Mouse (Mus musculus) right cerebral cortex, postnatal 25 days (tissue): ENCODE results near the gene Ttc12.

ENCODE experiments used
- DNase-seq: peaks from one replicate; pipeline ENCODE4 v3.0.0; 2022

The Ttc12 gene

DNA sequence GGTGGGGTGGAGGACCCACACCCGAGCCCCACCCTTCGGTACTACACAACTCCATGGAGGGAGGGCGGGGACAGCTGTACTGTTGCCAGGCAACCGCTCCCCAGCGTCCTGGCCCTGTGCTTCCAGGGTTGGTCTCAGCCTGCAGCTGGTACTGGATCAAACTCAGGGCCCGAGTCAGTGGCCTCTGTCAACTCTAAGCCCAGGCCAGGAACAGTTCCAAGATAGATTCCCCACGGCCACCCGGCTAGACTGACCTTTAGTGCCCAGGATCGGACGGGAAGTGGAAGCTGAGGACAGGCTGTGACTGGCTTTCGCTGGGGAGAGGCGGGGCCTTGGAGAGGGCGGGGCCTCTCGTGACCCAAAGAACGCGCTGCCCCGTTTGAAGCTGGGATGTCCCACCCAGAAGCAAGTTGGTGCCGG lies at the start of gene Ttc12:
TSS of gene Ttc12 (minus strand) at position 334 of the 420 bp plus-strand sequence.
- peak; percentile 55 for DNase-seq

GRCm38 (mm10) chr9:49534958-49535357 lies 48.9 kb upstream of the Ttc12 start:
- no peak for DNase-seq

DNA sequence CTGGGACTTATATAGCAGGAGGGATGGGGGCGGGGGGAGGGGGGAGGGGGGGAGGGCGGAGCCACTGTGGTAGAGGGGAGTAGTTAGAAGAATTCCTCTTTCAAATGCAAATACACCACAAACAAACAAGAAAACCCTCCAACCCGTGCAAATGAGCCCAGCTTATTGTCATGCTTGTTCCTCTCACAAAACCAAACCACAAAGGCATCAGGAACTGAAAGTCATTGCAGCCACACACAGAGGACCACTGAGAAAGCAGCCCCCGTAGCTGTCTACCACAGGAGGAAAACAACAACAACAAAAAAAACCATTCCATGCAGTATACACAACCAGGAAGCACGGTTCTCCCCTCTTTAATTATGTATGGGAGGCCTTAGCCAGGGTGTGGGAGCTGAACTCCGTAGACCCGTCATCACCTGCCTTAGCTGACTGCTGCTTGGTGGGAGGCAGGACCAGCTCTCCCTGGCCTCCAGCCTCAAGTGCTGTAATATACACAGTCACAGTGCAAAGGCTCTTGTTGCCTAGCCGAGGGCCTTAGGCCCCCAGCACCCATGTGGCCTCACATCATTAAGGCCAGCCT lies 48.0 kb upstream of the Ttc12 start:
- no peak for DNase-seq

GRCm38 (mm10) chr9:49533455-49533854 lies 47.4 kb upstream of the Ttc12 start:
- DNase-seq: no peak

DNA sequence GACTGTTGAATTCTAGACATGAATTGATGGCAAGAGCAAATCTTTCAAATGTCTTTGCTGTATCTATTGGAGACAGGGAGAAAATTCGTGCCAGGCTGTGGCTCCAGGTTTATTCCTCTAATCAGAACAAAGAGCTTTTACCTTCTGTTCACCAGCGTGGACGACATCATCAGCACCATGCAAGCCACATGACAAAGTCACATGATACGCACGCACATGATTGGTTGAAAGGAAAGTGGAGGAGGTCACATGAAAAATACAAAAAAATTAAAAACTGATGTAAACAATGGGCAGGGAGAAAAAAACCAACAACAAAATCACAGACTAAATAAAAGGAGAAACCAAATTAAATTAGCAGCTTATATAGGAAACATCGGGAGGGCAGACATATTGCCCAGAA lies 45.8 kb upstream of the Ttc12 start:
- DNase-seq: no peak

DNA sequence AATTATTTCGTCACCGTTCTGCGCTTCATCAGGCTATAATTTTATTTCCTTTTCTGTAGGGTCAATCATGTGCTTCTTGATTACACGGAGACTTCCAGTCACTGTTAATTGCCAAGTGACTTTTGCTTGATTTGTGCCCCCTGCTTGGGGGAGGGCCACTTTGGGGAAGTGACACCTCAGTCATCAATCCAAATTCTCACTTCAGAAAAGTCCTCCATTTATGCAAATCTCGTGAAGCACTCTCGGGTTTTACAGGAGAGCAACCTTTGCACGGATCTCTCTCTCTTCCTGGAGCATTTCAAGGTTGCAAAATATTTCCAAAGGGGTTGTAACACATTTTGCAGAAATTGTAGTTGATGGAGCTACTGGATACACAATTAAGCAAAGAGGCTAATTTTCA lies 45.2 kb upstream of the Ttc12 start:
- DNase-seq: no peak

GRCm38 (mm10) chr9:49530739-49531138 lies 44.7 kb upstream of the Ttc12 start:
- no peak for DNase-seq

DNA sequence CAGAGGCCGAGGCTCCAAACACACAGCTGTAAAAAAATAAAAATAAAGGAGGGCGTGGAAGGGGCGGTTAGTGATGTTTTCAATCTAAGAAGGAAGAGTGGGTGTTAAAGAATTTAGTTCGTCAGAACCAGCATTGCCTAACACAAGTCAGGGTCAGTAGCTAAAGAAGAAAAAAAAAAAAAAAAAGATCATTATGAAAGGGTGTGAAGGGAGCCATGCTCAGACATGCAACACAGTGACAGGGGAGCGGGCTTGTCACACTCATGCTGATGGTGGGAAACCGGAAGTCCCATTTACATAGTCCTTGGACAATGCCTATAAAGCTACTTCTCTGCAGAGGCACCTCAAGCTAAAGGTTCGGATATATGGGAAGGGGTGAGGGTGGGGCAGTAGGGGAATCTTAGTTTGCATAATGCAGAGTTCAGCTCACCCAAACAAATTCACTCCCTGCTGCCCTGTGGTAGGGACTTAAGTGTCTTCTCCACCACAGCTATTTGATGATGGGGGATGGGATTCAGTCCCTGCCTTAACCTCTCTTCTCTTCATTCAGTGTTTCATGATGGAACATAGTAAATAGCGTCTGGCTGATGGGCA lies 43.4 kb upstream of the Ttc12 start:
- DNase-seq: no peak

- DNase-seq: no peak
These were observed 42.9 kb upstream of the Ttc12 start for GRCm38 (mm10) chr9:49528943-49529342.

- no peak for DNase-seq
These were observed 42.0 kb upstream of the Ttc12 start for GRCm38 (mm10) chr9:49528026-49528425.

- DNase-seq: no peak
These were observed 41.3 kb upstream of the Ttc12 start for GRCm38 (mm10) chr9:49527340-49527739.

DNA sequence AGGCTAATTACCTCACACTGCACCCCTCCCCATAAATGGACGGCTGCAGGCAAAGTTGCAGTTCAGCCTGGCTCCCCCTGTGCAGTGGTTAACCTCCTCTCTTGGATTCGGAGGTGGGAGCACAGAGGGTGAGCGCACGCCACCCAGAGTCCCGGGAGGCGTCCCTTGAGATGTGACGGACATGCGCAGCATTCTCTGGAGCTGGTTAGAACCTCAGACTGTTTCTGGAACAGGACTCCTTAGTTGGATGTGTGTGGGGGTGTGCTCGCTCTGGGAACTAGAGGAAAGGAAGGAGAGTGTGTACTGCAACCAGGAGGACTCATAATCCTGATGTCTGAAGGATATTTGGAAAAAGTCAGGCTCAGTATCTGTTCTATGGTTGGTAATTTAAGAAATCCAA lies 38.7 kb upstream of the Ttc12 start:
- DNase-seq: no peak

GRCm38 (mm10) chr9:49523881-49524280 lies 37.9 kb upstream of the Ttc12 start:
- DNase-seq: no peak

DNA sequence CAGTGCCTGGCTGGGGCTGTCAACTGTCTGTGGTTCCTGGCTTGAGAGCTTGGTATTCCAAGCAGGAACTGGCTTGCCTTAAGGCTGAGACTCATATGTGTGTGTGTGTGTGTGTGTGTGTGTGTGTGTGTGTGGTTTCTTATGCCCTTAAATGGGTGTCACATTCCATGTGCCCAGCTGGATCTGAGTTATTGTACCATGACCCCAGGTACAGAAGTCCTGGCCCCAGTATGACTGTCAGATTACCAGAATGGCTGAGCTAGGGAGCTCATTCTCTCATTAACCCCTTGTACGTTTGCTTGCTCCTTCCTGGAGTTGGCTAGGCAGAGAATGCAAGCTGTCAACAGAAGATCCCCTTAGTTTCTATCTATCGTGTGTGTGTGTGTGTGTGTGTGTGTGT lies 28.3 kb upstream of the Ttc12 start:
- no peak for DNase-seq

DNA sequence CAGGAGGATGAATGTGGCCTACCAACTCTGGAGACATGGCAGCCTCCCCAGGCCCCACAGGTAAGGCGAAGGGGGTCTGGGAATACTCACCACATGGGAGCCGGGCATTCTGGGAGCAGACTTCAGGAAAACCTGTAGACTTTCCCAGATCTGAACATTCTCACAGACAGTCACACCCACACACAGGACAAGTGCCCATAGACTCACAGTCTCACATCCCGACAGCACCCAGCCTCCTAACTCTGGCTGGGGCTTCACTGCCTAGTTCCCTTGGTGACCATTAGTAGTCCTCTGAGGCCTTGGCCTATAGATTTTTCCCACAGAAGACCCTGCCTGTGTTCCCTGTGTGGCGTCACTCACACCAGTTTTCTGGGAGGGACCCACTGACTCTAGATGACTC lies 24.6 kb upstream of the Ttc12 start:
- no peak for DNase-seq

GRCm38 (mm10) chr9:49509628-49510027 lies 23.6 kb upstream of the Ttc12 start:
- no peak for DNase-seq

DNA sequence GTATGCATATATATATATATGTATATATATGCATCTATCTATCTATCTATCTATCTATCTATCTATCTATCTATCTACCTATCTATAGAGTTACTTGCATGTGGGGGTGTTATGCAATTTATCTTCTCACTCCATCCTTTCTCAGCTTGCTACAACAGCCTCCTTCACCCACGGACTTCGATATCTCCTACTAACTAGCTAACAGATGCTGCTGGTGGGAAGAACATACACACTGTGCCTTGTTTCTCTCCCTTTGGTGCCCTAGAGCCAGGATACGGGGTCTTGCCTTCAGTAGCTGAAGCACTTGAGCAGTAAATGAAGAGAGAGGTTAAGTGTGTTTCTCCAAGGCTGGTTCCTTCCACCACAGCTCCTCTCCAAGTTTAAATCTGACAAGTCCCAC lies 23.1 kb upstream of the Ttc12 start:
- no peak for DNase-seq

- no peak for DNase-seq
These were observed 22.0 kb upstream of the Ttc12 start for GRCm38 (mm10) chr9:49507829-49508585.

GRCm38 (mm10) chr9:49504658-49505057 lies 18.6 kb upstream of the Ttc12 start:
- no peak for DNase-seq

- DNase-seq: no peak
These were observed 16.2 kb upstream of the Ttc12 start for GRCm38 (mm10) chr9:49502245-49502644.

- DNase-seq: no peak
These were observed 13.9 kb upstream of the Ttc12 start for GRCm38 (mm10) chr9:49499878-49500277.

- peak; percentile 47 for DNase-seq
These were observed 8.1 kb upstream of the Ttc12 start for GRCm38 (mm10) chr9:49493979-49494649.

DNA sequence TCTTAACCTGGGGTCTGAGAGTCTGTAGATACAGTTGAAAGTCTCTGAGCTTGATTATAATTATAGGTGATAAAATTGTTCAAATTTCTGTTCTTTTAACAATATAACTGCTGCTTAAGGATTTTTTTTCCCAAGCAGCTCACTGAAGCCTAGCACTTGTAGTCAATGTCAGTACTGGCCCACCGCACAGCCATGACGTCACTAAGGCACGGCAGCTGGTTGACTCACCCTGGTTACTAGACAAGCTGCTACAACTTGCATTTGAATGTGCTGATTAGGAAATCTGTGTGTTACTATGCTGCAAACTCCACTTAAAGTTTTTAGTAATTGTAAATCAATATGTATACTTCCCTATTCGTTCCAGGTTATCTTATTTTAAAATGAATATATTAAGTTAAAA lies 4.6 kb upstream of the Ttc12 start:
- DNase-seq: no peak
